In the genomic region with DNA sequence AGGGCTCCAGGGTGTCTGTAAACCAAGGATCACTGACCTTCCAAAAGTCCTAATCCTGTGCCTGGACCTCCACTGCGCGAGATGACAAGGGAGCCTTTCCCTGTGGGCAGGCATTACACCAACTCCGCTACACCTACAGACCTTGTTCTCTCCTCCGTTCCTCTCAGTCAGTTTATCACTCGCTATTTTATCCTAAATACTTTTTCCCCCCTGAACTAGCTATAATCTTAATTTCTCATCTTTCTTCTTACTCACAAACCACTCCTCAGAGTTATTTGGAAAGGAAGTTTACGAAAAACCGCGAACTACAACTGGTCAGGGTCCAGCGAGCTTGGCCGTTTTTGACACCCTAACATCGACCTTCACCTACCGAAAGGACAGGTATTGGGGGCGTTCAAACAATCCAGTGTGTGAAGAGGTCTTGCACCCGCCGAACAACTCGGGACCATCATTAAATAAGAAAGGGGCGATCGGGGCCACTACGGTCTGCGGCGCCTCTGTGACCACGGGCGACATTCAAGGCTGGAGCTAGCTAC, we compare ENCODE assay signal across 8 mouse cellular contexts. TPM values are rescaled to one million over a fixed set of nuclear protein-coding genes. Genes with fewer than 3 reads are reported as not detected.
DNase-seq lines count a peak whose midpoint lies in the region; ATAC-seq and TF ChIP-seq lines count a peak whose summit lies in the region.

No protein-coding gene starts in this region.

- in situ Hi-C loops in Patski (cut with MboI; ENCODE audit: low pct_unique_long_range_greater_than_20kb): loop anchor here (25.0 kb wide), 1 partner anchor 1657 kb away; a partner anchor contains a TSS

- H3K9me3 ChIP-seq in forebrain, embryonic 16.5 days (ENCODE audit: control insufficient read depth, low read length): no peaks in the 10 kb centered on the region
- H3K9me3 ChIP-seq in limb, embryonic 11.5 days (ENCODE audit: control insufficient read depth, low read length): no peaks in the 10 kb centered on the region
- H3K9me3 ChIP-seq in neural tube, embryonic 15.5 days (replicated peaks): no peaks in the 10 kb centered on the region

- peaks cover 10% of the 10 kb centered on the region for H3K4me1 ChIP-seq in forebrain, embryonic 16.5 days (replicated peaks; ENCODE audit: control insufficient read depth, insufficient read depth, low read length)
- H3K4me1 ChIP-seq in limb, embryonic 11.5 days (ENCODE audit: control insufficient read depth, insufficient read depth, low read length): peaks cover 4% of the 10 kb centered on the region; the same call in 1 of the 2 replicates
- H3K4me1 ChIP-seq in neural tube, embryonic 15.5 days: peaks cover 7% of the 10 kb centered on the region

- no peaks in the 10 kb centered on the region for H3K27me3 ChIP-seq in Patski
- no peaks in the 10 kb centered on the region for H3K27me3 ChIP-seq in forebrain, embryonic 16.5 days (replicated peaks; ENCODE audit: control insufficient read depth, insufficient read depth, low read length)
- H3K27me3 ChIP-seq in limb, embryonic 11.5 days (ENCODE audit: control insufficient read depth, insufficient read depth, low read length): no peaks in the 10 kb centered on the region
- no peaks in the 10 kb centered on the region for H3K27me3 ChIP-seq in neural tube, embryonic 15.5 days (replicated peaks)

- WGBS in forebrain, embryonic 16.5 days: 1% methylated on average over 23 of the region's 23 CpGs
- WGBS in limb, embryonic 11.5 days: 1% methylated on average over 23 of the region's 23 CpGs
- WGBS in neural tube, embryonic 15.5 days: 3% methylated on average over 23 of the region's 23 CpGs

- CTCF ChIA-PET in Patski (lab: Charles Lee): interaction anchor here (0.6 to 1.6 kb wide), 3 partner anchors 10 to 45 kb away, joined by 3 to 4 read pairs (median 4); no protein-coding TSS in a partner anchor

- POLR2A ChIA-PET in Patski (lab: Charles Lee): interaction anchor here (1.0 kb wide), 1 partner anchor 25 kb away, joined by 4 read pairs; no protein-coding TSS in a partner anchor

- peak; percentile 6 for ATAC-seq in Patski
- peak; percentile 29 for ATAC-seq in forebrain, embryonic 16.5 days
- no peak; the same call in 1 of the 2 replicates for ATAC-seq in limb, embryonic 11.5 days (ENCODE audit: insufficient number of reproducible peaks, low FRiP score, low TSS enrichment, low read depth)
- peak; percentile 58 for ATAC-seq in neural tube, embryonic 15.5 days (ENCODE audit: low FRiP score)

- peak overlapping the region; percentile 80 for H3K4me3 ChIP-seq in layer of hippocampus, adult 2 months
- peak overlapping the region; percentile 67 for H3K4me3 ChIP-seq in forebrain, embryonic 16.5 days (replicated peaks; ENCODE audit: low read length)
- H3K4me3 ChIP-seq in limb, embryonic 11.5 days (ENCODE audit: low read depth, low read length): peak overlapping the region; percentile 74
- peak overlapping the region; percentile 90 for H3K4me3 ChIP-seq in neural tube, embryonic 15.5 days (replicated peaks)

- no peak for DNase-seq in layer of hippocampus, adult 2 months (ENCODE audit: low spot score in 2 of 2)
- no peak for DNase-seq in layer of hippocampus, adult 18-20 months (ENCODE audit: low spot score in 2 of 2)
- no peak for DNase-seq in Patski (ENCODE audit: low read depth, low spot score)
- DNase-seq in limb, embryonic 11.5 days (ENCODE audit: low spot score): peak; percentile 31
- DNase-seq in right cerebral cortex, postnatal 4 days: no peak
- no peak for DNase-seq in layer of hippocampus, adult 9-11 months

- H3K4me2 ChIP-seq in forebrain, embryonic 16.5 days (ENCODE audit: low read length): peak overlapping the region; percentile 99
- peak overlapping the region; percentile 76 for H3K4me2 ChIP-seq in limb, embryonic 11.5 days (ENCODE audit: low read depth, severe bottlenecking)
- peak overlapping the region; percentile 99 for H3K4me2 ChIP-seq in neural tube, embryonic 15.5 days

- peak overlapping the region; percentile 80 for H3K27ac ChIP-seq in layer of hippocampus, adult 2 months
- no peak overlapping the region for H3K27ac ChIP-seq in forebrain, embryonic 16.5 days (ENCODE audit: low read length)
- H3K27ac ChIP-seq in limb, embryonic 11.5 days (replicated peaks; ENCODE audit: low read depth, low read length): no peak overlapping the region
- peak overlapping the region; percentile 74 for H3K27ac ChIP-seq in neural tube, embryonic 15.5 days (replicated peaks)

- H3K9ac ChIP-seq in forebrain, embryonic 16.5 days (replicated peaks; ENCODE audit: low read depth, low read length): peak overlapping the region; percentile 88
- H3K9ac ChIP-seq in limb, embryonic 11.5 days (ENCODE audit: low read length): peak overlapping the region; percentile 93
- H3K9ac ChIP-seq in neural tube, embryonic 15.5 days (replicated peaks): peak overlapping the region; percentile 77

- H3K36me3 ChIP-seq in forebrain, embryonic 16.5 days (ENCODE audit: control insufficient read depth, insufficient read depth): no peaks in the 10 kb centered on the region
- no peaks in the 10 kb centered on the region for H3K36me3 ChIP-seq in limb, embryonic 11.5 days (ENCODE audit: control insufficient read depth, insufficient read depth, low read length)
- H3K36me3 ChIP-seq in neural tube, embryonic 15.5 days: no peaks in the 10 kb centered on the region

- TF ChIP-seq CTCF in layer of hippocampus, adult 2 months (conservative IDR thresholded peaks at IDR 0.05): no peak
- TF ChIP-seq CTCF in Patski (IDR thresholded peaks at IDR 0.05): no peak

RNA-seq across cellular contexts. Expression of a gene that starts 0.4 kb away (rescaled TPM):
- 1 to 10 TPM; 5.3 to 5.8 TPM for total RNA-seq in layer of hippocampus, adult 2 months (2021)
- 1 to 10 TPM; 4.2 TPM for total RNA-seq in layer of hippocampus, adult 18-20 months (2021)
- polyA plus RNA-seq in Patski (2021): 31.0 TPM
- 18.1 and 20.4 TPM in 2 replicates for polyA plus RNA-seq in forebrain, embryonic 16.5 days (2015; fragmentation: Nextera tagmentation; extraction: Ambion mirVana)
- 93.2 and 111 TPM in 2 replicates for polyA plus RNA-seq in limb, embryonic 11.5 days (2014; fragmentation: Nextera tagmentation; extraction: Ambion mirVana)
- 7.7 and 18.7 TPM in 2 replicates for polyA plus RNA-seq in neural tube, embryonic 15.5 days (2015; fragmentation: Nextera tagmentation; extraction: Ambion mirVana)

Comparison
In these comparisons a context has a peak if more than half of its experiments do, and no peak if none do; other contexts are left out.
1. H3K27ac ChIP-seq: peak in layer of hippocampus, adult 2 months (single experiment) and neural tube, embryonic 15.5 days (single experiment); none in forebrain, embryonic 16.5 days (single experiment) and limb, embryonic 11.5 days (single experiment).
2. Peak in every context shown above with its lines, with median percentiles within 50 percentile points of each other: H3K4me3 ChIP-seq, H3K4me2 ChIP-seq and H3K9ac ChIP-seq.